Mouse (Mus musculus) natural killer cell, adult 2 months (primary cell): Measurements from ENCODE around the gene Stard3nl.
"Not testable (repeated sequence)": the region's sequence is repeated elsewhere in the genome, so short reads cannot be mapped to it uniquely, and the experiment has no call there.

ENCODE experiments used
- DNase-seq, 2 experiments: peaks; one replicate each; pipeline ENCODE4 v3.0.0; 2022; ENCODE audit warnings: low spot score in 2 of 2

The Stard3nl gene

GRCm38 (mm10) chr13:19385226-19385625, 10.4 kb downstream of the Stard3nl start:
- no peak for DNase-seq

- no peak for DNase-seq
Measured at GRCm38 (mm10) chr13:19381112-19381828, 14.3 kb downstream of the Stard3nl start.

- DNase-seq, result no peak
Measured at GRCm38 (mm10) chr13:19379313-19379712, 16.3 kb downstream of the Stard3nl start.

GRCm38 (mm10) chr13:19372133-19372729, 23.4 kb downstream of the Stard3nl start:
- no peak for DNase-seq

- no peak for DNase-seq
Measured at GRCm38 (mm10) chr13:19368817-19369216, 26.8 kb downstream of the Stard3nl start.

DNA sequence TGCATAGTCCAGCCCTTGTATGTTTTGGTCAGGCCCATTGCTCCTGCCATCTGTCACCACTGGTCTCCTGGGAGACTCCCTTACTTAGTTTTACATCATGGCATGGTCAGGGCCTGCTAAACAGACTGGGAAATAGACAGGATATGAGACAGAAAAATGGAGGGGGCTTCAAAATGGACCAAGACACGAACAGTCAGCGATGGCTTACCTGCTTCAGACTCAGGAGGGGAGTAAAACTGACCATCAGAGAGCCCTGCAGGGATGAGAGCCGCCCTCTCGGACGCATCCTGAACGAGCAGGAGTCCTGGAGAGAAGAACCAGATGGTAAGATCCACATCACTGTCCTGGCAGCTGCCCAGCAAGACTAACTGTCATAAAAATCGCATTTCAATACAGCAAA, 28.1 kb downstream of the Stard3nl start:
- no peak for DNase-seq

- DNase-seq, result no peak
Measured at GRCm38 (mm10) chr13:19366866-19367265, 28.7 kb downstream of the Stard3nl start.

DNA sequence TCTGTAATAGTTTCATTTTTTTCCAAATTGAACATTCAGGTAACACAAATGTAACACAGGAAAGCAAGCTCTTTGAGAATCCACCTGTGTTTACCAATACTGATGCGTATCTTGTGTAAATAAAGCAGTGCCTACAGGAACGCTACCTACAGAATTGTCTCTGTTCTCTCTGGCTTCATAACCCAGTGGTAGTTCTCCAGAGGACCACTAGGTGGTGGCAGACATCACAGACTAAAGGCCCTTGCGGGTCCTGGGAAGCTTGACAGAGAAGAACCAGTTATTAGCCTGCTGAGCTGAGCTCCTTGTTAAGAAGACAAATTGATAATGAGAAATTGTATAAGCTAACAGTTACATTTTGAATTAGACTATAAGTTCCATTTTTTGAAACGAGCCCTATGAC, 30.0 kb downstream of the Stard3nl start:
- peak; percentile 28 to 55 for DNase-seq

DNA sequence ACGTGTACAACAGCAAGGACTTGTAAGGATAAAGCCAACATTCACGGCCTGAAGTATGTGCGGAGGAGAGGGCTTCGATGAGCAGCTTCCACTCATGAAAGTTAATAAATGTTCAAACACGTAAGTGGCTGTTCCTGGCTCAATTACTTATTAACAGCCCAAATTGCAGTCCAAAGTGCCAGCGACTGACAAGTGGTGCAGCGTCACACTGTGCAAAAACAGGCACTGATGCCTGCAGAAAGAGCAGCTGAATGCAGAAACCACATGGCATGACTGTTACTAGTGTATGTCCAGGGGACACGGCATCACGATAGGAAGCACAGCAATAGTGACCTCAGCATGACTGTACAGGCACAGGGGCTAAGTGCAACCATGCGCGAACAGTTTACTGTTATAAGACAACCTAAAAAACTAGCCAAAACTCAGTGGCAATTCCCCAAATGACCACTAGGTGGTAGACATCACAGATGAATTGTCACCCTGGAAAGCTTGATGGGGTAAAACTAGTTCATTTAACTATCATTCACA, 31.3 kb downstream of the Stard3nl start:
- peak; percentile 35 to 44 for DNase-seq

- DNase-seq, result no peak
Measured at GRCm38 (mm10) chr13:19362358-19362757, 33.2 kb downstream of the Stard3nl start.

GRCm38 (mm10) chr13:19358027-19358426, 37.6 kb downstream of the Stard3nl start:
- peak in 1 of 2 experiments; percentile 24 for DNase-seq

DNA sequence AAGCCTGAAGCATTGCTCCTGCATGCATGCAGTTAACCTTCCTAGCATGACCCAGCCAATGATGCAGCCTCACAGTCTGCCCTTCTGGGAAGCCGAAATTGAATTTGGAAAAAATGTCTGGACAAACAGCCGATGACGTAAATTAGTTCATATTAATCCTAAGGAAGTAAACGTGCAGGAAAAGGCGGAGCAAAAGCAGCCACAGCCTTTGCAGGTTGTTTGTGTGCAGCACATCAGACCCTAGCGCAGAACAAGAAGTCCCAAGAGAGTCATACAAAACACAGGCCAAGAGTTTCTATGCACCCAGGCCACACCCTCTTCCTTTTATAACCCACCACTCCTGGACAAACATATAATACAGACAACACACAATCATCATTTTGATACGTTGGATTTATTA, 38.3 kb downstream of the Stard3nl start:
- no peak for DNase-seq

GRCm38 (mm10) chr13:19356720-19357119, 38.9 kb downstream of the Stard3nl start:
- DNase-seq, result no peak

DNA sequence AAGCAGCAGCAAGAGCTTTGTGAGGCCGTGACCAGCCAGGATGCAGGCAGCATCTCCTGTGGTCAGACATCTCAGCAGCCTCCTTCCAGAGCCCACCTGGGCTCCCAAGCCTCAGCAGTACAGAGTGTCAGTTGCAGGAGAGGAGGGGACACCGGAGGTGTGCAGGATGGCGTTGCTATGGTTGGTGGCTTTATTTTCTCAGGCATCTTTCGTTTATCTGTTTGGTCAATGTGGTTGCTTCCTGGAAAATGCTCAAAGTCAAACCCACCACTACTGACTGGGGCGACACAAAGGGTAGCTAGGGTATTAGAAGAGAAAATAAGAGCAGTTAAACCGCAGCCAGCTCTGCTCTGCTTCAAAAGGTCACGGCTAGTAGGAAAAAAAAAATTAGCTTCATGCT, 39.5 kb downstream of the Stard3nl start:
- DNase-seq, result peak in 1 of 2 experiments; percentile 32

DNA sequence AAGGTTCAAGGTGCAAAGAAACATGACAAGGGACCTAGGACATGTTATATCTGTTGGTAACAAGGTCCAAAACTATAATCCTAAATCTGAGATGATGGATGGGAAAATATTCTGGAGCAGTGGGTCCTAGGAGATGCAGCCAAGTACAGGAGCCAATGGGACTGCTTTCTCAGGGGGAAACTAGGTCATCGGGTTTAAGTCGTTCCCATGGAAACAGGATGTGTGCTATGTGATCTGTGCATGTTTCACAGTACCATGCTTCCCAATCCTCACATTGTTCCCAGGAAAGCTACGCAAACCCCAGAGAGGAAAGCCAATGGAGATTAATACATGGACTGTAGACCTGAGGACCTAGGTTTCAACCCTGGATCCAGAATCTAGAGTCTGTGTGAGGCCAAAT, 42.8 kb downstream of the Stard3nl start:
- no peak for DNase-seq

DNA sequence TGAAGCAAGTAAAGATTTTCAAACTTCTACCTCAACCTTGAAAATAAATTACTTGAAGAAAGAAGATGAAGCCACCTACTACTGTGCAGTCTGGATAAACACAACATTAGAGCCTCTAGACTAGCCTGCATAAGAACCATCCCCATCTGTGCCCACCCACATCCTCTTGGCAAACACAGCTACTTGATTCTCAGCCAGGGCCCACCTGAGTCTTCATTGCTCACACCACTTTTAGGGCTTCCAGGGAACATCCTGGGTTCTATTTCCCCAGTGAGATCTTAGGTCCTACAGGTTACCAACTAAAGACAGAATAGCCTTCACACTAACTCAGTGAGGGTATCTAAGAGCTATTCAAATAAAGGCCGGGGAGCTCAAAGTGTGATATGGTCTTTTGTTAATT, 55.2 kb downstream of the Stard3nl start:
- not testable (repeated sequence) for DNase-seq

DNA sequence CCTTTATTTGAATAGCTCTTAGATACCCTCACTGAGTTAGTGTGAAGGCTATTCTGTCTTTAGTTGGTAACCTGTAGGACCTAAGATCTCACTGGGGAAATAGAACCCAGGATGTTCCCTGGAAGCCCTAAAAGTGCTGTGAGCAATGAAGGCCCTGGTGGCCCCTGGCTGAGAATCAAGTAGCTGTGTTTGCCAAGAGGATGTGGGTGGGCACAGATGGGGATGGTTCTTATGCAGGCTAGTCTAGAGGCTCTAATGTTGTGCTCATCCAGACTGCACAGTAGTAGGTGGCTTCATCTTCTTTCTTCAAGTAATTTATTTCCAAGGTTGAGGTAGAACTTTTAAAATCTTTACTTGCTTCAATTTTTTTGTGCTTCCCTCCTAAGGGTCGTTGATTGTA, 59.3 kb downstream of the Stard3nl start:
- not testable (repeated sequence) for DNase-seq
